Mouse (Mus musculus) ES-Bruce4 (cell line): Measurements from ENCODE around the gene Fgf16.

Experiments used
- CTCF ChIP-seq: IDR thresholded peaks from one replicate; pipeline ENCODE4 v1.8.1; 2011; ENCODE audit warnings: low read depth, low read length
- POLR2A ChIP-seq: IDR thresholded peaks from one replicate; pipeline ENCODE4 v1.8.1; 2011; ENCODE audit warnings: low read length; ENCODE audit not compliant: insufficient read depth

- no peak for TF ChIP-seq CTCF
- no peak for TF ChIP-seq POLR2A
Observed at GRCm38 (mm10) chrX:105767932-105768331, 3.9 kb downstream of the Fgf16 start.
